Mouse (Mus musculus) ES-E14 (cell line): ENCODE results near the gene Slc41a3.

Source experiments
- CHD2 ChIP-seq: IDR thresholded peaks from 2 replicates; pipeline ENCODE4 v1.6.1; 2014; ENCODE audit warnings: mild to moderate bottlenecking, low read depth, low read length, inconsistent platforms
- ZC3H11A ChIP-seq: IDR thresholded peaks from 2 replicates; pipeline ENCODE4 v1.6.1; 2012; ENCODE audit warnings: low read depth, mild to moderate bottlenecking, inconsistent platforms, low read length, borderline replicate concordance

DNA sequence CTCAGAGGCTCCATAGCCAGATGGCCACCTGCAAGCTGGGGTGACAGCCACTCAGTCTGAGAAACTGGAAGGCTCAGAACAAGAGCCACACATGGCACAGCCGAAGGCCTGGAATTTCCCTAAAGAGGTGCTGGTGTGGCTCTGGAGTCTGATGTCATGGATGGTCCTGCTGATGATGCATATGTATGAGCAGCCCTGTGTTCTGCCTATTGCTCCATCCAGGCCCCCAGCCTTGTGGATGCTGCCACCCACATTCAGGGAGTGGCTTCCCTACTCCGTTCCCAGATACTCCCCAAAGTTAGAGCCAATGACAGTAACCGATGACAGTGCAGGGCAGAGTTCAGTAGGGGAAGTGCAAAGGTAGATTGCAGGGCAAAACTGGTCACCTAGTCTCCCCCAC, 26.4 kb upstream of the Slc41a3 start:
- TF ChIP-seq CHD2 (no peak), ZC3H11A (no peak)
